Mouse (Mus musculus) olfactory bulb, adult 2 months (tissue): ENCODE measurements around the gene Ccin.

Experiments
- CTCF ChIP-seq: fragments of 200-500 bp; IDR thresholded peaks from 2 replicates; pipeline ENCODE4 v1.5.1; 2012; ENCODE audit warnings: low read depth, mild to moderate bottlenecking, low read length, moderate library complexity; ENCODE audit not compliant: insufficient read depth
- POLR2A ChIP-seq: fragments of 200-500 bp; IDR thresholded peaks from 2 replicates; pipeline ENCODE4 v1.6.1; 2012; ENCODE audit warnings: mild to moderate bottlenecking, low read depth, low read length, moderate library complexity; ENCODE audit not compliant: insufficient read depth

DNA sequence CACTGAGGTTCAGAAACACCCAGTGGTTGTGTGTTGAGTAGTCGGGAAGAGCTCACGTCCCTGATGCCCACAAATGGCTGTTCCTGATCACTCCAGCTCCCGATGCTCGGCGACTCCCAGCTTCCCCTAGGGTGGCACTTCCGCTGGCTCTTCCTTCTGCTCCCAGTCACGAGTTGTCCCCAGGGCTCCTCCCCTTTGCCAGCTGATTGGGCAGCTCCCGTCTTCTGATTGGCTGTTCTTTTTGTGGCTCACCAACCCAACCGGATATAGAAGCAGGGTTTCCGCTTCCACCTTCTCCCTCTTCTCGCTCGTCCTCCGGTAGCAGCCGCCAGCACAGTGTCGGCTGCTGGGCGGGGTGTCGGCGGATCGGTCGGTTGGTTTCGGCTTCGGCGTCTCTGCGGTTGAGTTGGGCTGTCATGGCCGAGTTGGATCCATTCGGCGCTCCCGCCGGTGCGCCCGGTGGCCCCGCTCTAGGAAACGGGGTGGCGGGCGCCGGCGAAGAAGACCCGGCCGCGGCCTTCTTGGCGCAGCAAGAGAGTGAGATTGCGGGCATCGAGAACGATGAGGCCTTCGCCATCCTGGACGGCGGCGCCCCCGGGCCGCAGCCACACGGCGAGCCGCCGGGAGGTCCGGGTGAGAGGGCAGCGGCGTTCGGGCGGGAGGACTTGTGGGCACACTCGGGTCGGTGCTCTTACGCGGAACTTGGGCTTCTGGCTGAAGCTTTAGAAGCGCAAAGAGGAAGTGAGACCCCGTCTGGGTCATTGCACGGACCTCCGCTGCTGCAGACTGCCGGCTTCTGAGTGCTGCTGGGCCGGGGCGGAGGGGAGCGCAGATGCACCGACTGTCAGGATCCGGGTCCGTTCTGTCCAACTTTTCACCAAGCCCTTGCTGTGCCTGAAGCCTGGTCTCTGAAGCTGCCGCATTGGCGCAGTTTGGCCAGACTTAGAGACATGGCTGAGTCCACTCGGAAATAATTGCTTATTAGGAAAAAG lies 29.4 kb downstream of the Ccin start:
- no peak for TF ChIP-seq CTCF
- peak; percentile 75 for TF ChIP-seq POLR2A
